In the genomic region with DNA sequence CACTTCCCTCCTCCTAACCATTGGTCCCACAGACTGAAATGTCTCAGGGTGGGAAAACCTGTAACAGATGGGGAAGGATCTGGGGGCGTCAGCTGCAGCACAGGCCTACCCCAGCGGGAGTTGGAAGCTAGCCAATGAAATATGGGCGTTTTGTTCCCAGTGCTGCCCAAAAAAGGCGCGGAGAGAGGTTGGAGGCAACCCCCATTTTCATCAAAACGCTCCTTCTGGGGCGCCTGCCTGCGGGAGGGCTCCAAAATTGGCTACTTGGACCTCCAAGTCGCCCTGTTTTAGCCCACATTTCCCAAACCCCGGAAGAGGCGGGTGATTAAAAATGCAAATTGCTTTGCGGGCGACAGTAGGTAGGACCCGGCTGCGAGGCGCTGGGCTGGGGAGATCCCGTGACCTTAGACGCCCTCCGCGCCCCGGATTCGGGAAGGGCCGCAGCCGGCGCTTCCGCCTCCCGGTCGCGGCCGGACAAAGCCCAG, we compare ENCODE assay signal across 8 mouse cellular contexts. TPM values are rescaled to one million over a fixed set of nuclear protein-coding genes. Genes with fewer than 3 reads are reported as not detected.
DNase-seq lines count a peak whose midpoint lies in the region; ATAC-seq and TF ChIP-seq lines count a peak whose summit lies in the region.

No protein-coding gene starts in this region.

- no peak for ATAC-seq in erythroblast, adult 5-6 weeks (replicated peaks; ENCODE audit: low FRiP score, poor library complexity, severe bottlenecking)
- ATAC-seq in hindbrain, embryonic 15.5 days (ENCODE audit: low FRiP score, low read depth) = peak; percentile 2; the same call in 1 of the 2 replicates

- H3K4me3 ChIP-seq in erythroblast, embryonic 14.5 days (replicated peaks) = peak overlapping the region; percentile 52
- peak overlapping the region; percentile 69 to 73 for H3K4me3 ChIP-seq in MEL (ENCODE audit: control insufficient read depth in 1 of 2, insufficient read depth in 1 of 2, low read depth in 2 of 2, low read length in 2 of 2)
- peak overlapping the region; percentile 60 for H3K4me3 ChIP-seq in hindbrain, embryonic 15.5 days
- H3K4me3 ChIP-seq in liver, adult 2 months (ENCODE audit: insufficient read depth, low read depth, low read length) = peak overlapping the region; percentile 70

- peak; percentile 87 for DNase-seq in MEL (ENCODE audit: low read depth, low spot score)
- DNase-seq in embryo, embryonic 11 days = peak; percentile 81
- peak; percentile 56 for DNase-seq in liver, adult 2 months (ENCODE audit: extremely low read depth, low read depth, low spot score)
- DNase-seq in retina, embryonic 14.5 days (ENCODE audit: low spot score) = peak; percentile 76
- no peak for DNase-seq in thymus, postnatal 14 days

- H3K9me3 ChIP-seq in erythroblast, embryonic 14.5 days (ENCODE audit: control insufficient read depth, low read length) = peaks cover 4% of the 10 kb centered on the region; the same call in 1 of the 2 replicates
- H3K9me3 ChIP-seq in MEL (replicated peaks; ENCODE audit: insufficient read depth, low read length) = no peaks in the 10 kb centered on the region
- H3K9me3 ChIP-seq in hindbrain, embryonic 15.5 days = no peaks in the 10 kb centered on the region

- 0 out of 4 replicates have a peak, but pooled peaks of 1 of the 2 experiments have one; percentile 33 for TF ChIP-seq POLR2A in MEL (IDR thresholded peaks at IDR 0.05; ENCODE audit: control insufficient read depth in 1 of 2, insufficient read depth in 1 of 2, low read depth in 1 of 2, low read length in 2 of 2, poor library complexity in 1 of 2)
- no peak for TF ChIP-seq POLR2A in liver, adult 2 months (IDR thresholded peaks at IDR 0.05; ENCODE audit: extremely low read depth, insufficient read depth, low read length)

- peak overlapping the region; percentile 86 for H3K4me2 ChIP-seq in hindbrain, embryonic 15.5 days

- TF ChIP-seq RAD21 in MEL (IDR thresholded peaks at IDR 0.05; ENCODE audit: low read depth, low read length) = no peak

- TF ChIP-seq CTCF in MEL (IDR thresholded peaks at IDR 0.05 in 2 of 3, conservative IDR thresholded peaks at IDR 0.05 in 1 of 3; ENCODE audit: control insufficient read depth in 1 of 3, insufficient read depth in 1 of 3, low read depth in 2 of 3, low read length in 3 of 3, poor library complexity in 1 of 3, severe bottlenecking in 1 of 3) = no peak
- TF ChIP-seq CTCF in liver, adult 2 months (IDR thresholded peaks at IDR 0.05; ENCODE audit: low read depth, low read length) = no peak

- WGBS in hindbrain, embryonic 15.5 days = under 1% methylated on average over 30 of the region's 30 CpGs
- under 1% methylated on average over 30 of the region's 30 CpGs for WGBS in liver, adult 2 months

- H3K27ac ChIP-seq in MEL (ENCODE audit: control insufficient read depth, low read depth, low read length) = peak overlapping the region; percentile 89
- peak overlapping the region; percentile 92 for H3K27ac ChIP-seq in hindbrain, embryonic 15.5 days (replicated peaks)
- H3K27ac ChIP-seq in liver, adult 2 months (replicated peaks; ENCODE audit: insufficient read depth, low read depth, low read length) = peak overlapping the region; percentile 95

- TF ChIP-seq EP300 in MEL (IDR thresholded peaks at IDR 0.05; ENCODE audit: low read depth in 1 of 2, low read length in 2 of 2) = peak in 1 of 2 experiments; percentile 34; a peak in 1 of 4 replicates

- peaks cover 3% of the 10 kb centered on the region; the same call in 1 of the 2 replicates for H3K36me3 ChIP-seq in erythroblast, embryonic 14.5 days (ENCODE audit: control insufficient read depth)
- H3K36me3 ChIP-seq in MEL (ENCODE audit: control insufficient read depth in 1 of 2, insufficient read depth in 2 of 2, low read length in 2 of 2) = peaks cover 0 to 14% of the 10 kb centered on the region in 2 experiments; a peak in 2 of 4 replicates
- no peaks in the 10 kb centered on the region for H3K36me3 ChIP-seq in hindbrain, embryonic 15.5 days
- H3K36me3 ChIP-seq in liver, adult 2 months (ENCODE audit: control insufficient read depth, insufficient read depth, low read length) = peaks cover under 1% of the 10 kb centered on the region; the same call in 1 of the 2 replicates

- peaks cover 64% of the 10 kb centered on the region for H3K27me3 ChIP-seq in erythroblast, embryonic 14.5 days (ENCODE audit: control insufficient read depth)
- H3K27me3 ChIP-seq in MEL (ENCODE audit: control insufficient read depth in 1 of 2, insufficient read depth in 2 of 2, low read length in 2 of 2) = no peaks in the 10 kb centered on the region
- H3K27me3 ChIP-seq in hindbrain, embryonic 15.5 days = no peaks in the 10 kb centered on the region
- H3K27me3 ChIP-seq in liver, adult 2 months (ENCODE audit: control insufficient read depth, insufficient read depth, low read length) = no peaks in the 10 kb centered on the region

- H3K79me2 ChIP-seq in MEL (ENCODE audit: control insufficient read depth, insufficient read depth, low read length, poor library complexity) = peaks cover 22% of the 10 kb centered on the region
- H3K79me2 ChIP-seq in liver, adult 2 months (ENCODE audit: control insufficient read depth, insufficient read depth, low read length) = peaks cover 14% of the 10 kb centered on the region

- peaks cover 8% of the 10 kb centered on the region for H3K4me1 ChIP-seq in erythroblast, embryonic 14.5 days (ENCODE audit: control insufficient read depth)
- peaks cover 0 to 13% of the 10 kb centered on the region in 2 experiments; a peak in 1 of 4 replicates for H3K4me1 ChIP-seq in MEL (ENCODE audit: control insufficient read depth in 1 of 2, insufficient read depth in 2 of 2, low read length in 2 of 2)
- H3K4me1 ChIP-seq in hindbrain, embryonic 15.5 days (replicated peaks) = peaks cover 33% of the 10 kb centered on the region
- H3K4me1 ChIP-seq in liver, adult 2 months (ENCODE audit: control insufficient read depth, insufficient read depth, low read length) = peaks cover 16% of the 10 kb centered on the region

- H3K9ac ChIP-seq in MEL (ENCODE audit: control insufficient read depth, low read depth, low read length, poor library complexity, severe bottlenecking) = peak overlapping the region; percentile 93
- peak overlapping the region; percentile 78 for H3K9ac ChIP-seq in hindbrain, embryonic 15.5 days
- H3K9ac ChIP-seq in liver, adult 2 months (ENCODE audit: low read depth, low read length) = peak overlapping the region; percentile 81

TF ChIP-seq in MEL, 35 proteins besides CTCF, POLR2A, EP300 and RAD21 (continues in another document):
- TF ChIP-seq KAT2A (conservative IDR thresholded peaks at IDR 0.05; ENCODE audit: low read depth, low read length) (no peak), MXI1 (IDR thresholded peaks at IDR 0.05; ENCODE audit: low read depth, low read length) (no peak; the same call in none of the 2 replicates), GATA1 (IDR thresholded peaks at IDR 0.05; ENCODE audit: low read depth, low read length) (no peak), TCF12 (IDR thresholded peaks at IDR 0.05; ENCODE audit: low read depth, low read length) (0 out of 2 replicates have a peak, but pooled peaks have one; percentile 3), MYC (IDR thresholded peaks at IDR 0.05; ENCODE audit: low read depth, low read length) (no peak), BHLHE40 (IDR thresholded peaks at IDR 0.05; ENCODE audit: borderline replicate concordance, low read depth, low read length) (peak; percentile 76; the same call in 1 of the 2 replicates), MAFK (IDR thresholded peaks at IDR 0.05; ENCODE audit: borderline replicate concordance, low read depth, low read length) (no peak), RCOR1 (IDR thresholded peaks at IDR 0.05; ENCODE audit: low read depth, low read length) (0 out of 2 replicates have a peak, but pooled peaks have one; percentile 3), SIN3A (IDR thresholded peaks at IDR 0.05; ENCODE audit: low read length) (peak; percentile 65), MEF2A (IDR thresholded peaks at IDR 0.05; ENCODE audit: extremely low read depth, insufficient replicate concordance, low read depth, low read length, poor library complexity, severe bottlenecking) (no peak), ZC3H11A (IDR thresholded peaks at IDR 0.05; ENCODE audit: low read depth, low read length) (no peak), USF1 (IDR thresholded peaks at IDR 0.05; ENCODE audit: low read depth, low read length) (peak; percentile 59), ZMIZ1 (IDR thresholded peaks at IDR 0.05; ENCODE audit: low read depth, low read length) (no peak), ZKSCAN1 (IDR thresholded peaks at IDR 0.05; ENCODE audit: low read depth, low read length) (no peak), ETS1 (IDR thresholded peaks at IDR 0.05; ENCODE audit: low read depth, low read length) (peak; percentile 57), POLR2AphosphoS2 (IDR thresholded peaks at IDR 0.05; ENCODE audit: low read length) (no peak; the same call in 1 of the 2 replicates), NRF1 (IDR thresholded peaks at IDR 0.05; ENCODE audit: insufficient read depth, low read depth, low read length, poor library complexity, severe bottlenecking) (no peak), NELFE (IDR thresholded peaks at IDR 0.05; ENCODE audit: low read depth, low read length) (no peak), UBTF (IDR thresholded peaks at IDR 0.05; ENCODE audit: borderline replicate concordance, insufficient read depth, low read depth, low read length) (no peak), HCFC1 (IDR thresholded peaks at IDR 0.05; ENCODE audit: low read depth, low read length) (peak; percentile 49; the same call in 1 of the 2 replicates), JUND (IDR thresholded peaks at IDR 0.05; ENCODE audit: low read depth, low read length) (no peak), USF2 (IDR thresholded peaks at IDR 0.05; ENCODE audit: borderline replicate concordance in 1 of 2, insufficient read depth in 1 of 2, low read depth in 1 of 2, low read length in 2 of 2) (no peak), SMC3 (IDR thresholded peaks at IDR 0.05; ENCODE audit: low read depth, low read length) (no peak), MYB (IDR thresholded peaks at IDR 0.05; ENCODE audit: low read depth, low read length) (no peak), GABPA (IDR thresholded peaks at IDR 0.05; ENCODE audit: low read depth, low read length) (no peak)

RNA-seq across cellular contexts. Expression of a gene that starts 1.8 kb away (rescaled TPM):
- polyA plus RNA-seq in erythroblast, embryonic 14.5 days (2012) = 0.09 and 0.10 TPM in 2 replicates
- total RNA-seq in erythroblast, adult 5-6 weeks (2015; ENCODE audit: low replicate concordance) = 9.4 and 15.6 TPM in 2 replicates
- total RNA-seq in erythroblast, adult 5-6 weeks (2017; ENCODE audit: low replicate concordance) = 7.9 and 13.7 TPM in 2 replicates
- total RNA-seq in MEL (2012; rRNA removed) = 8.2 and 12.6 TPM in 2 replicates
- polyA plus RNA-seq in MEL (2012; ENCODE audit: insufficient read depth in 1 of 2, insufficient read length in 2 of 2, low read depth in 1 of 2, low replicate concordance in 2 of 2, missing spikeins in 1 of 2) = 10 to 100 TPM in 1 of 2 experiments, not detected in 1; 11.9 TPM
- 25.4 and 28.9 TPM in 2 replicates for polyA plus RNA-seq in hindbrain, embryonic 15.5 days (2015; fragmentation: Nextera tagmentation; extraction: Ambion mirVana)
- 29.3 and 29.9 TPM in 2 replicates for total RNA-seq in liver, adult 2 months (2014; rRNA removed)
- polyA plus RNA-seq in liver, adult 2 months (2012; rRNA removed) = 45.5 and 48.4 TPM in 2 replicates
